Mouse (Mus musculus) brain, adult 2 months (tissue): Measurements from ENCODE around the gene Ccdc30.
A peak's percentile ranks its signal among the peaks of the same experiment; 100 is the strongest.

Experiments
- DNase-seq: peaks from one replicate; pipeline ENCODE4 v3.0.0; 2011; ENCODE audit warnings: low read depth, low spot score

Gene Ccdc30

DNA sequence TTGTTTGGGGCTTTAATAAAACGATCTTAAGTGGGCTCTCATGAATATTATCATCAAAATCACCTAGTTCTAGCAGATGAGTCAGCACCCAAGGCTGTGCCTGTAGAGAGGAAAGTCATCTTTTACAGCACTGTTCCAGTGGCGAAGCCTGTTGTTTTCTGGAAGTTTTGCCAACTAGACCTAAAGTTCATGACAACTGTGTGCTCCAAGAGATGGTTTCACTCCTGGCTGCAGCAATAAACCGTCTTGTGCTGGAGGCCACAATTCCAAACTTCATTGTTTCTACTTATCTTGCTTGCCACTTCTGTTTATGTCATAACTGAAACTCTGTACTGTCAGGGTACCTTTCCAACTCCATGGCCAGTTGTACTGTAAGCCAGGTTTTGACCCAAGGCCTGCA, 1.9 kb upstream of the Ccdc30 start:
- DNase-seq: no peak

GRCm38 (mm10) chr4:119412791-119413190, 2.5 kb downstream of the Ccdc30 start:
- DNase-seq: no peak

DNA sequence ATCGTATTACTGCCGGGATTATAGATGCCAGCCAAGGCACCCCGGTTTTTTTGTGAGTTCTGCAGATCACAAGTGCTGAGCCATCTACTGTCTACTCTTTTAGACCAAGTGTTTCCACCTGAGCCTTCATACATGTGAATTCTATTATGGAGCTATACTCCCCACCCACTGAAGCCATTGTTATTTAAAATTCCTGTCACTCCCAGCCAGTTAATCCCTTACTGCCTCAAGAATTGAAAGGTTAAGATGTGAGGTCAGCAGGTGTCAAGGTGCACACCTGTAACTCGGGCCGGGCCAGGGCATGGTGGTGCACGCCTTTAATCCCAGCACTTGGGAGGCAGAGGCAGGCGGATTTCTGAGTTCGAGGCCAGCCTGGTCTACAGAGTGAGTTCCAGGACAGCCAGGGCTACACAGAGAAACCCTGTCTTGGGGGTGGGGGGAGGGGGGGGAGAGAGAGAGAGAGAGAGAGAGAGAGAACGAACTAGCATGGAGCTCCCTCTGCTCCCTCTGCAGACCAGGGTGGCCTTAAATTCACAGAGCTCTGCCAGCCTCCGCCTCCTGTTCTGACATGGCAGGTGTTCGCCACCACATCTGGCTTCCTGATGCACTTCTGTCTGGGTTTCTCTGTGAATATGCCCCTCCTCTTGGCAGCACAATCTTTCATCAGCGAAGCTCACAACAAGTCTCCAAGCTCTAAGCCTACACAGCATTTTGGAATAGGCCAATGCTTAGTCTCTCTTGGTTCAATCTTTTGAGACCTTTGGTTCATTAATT, 3.3 kb downstream of the Ccdc30 start:
- DNase-seq: no peak

DNA sequence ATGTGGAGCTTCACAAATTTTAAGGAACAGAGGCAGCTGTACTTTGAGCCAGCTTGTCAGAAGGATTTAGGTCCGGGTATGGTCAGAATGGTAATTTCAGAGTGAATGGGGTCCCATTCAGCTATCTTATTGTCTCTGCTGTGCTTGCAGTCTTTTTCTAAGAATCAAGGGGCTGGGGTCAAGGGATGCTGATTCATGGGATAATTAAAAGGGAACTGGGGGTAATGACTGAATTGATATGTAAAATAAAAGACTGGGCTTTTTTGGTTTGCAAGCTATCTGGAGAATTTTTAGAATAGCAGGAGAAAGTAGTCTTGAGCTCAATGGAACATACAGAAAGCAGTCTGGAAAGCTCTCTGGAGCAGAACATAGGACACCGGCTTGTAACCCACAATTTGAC, 11.9 kb downstream of the Ccdc30 start:
- DNase-seq: no peak

DNA sequence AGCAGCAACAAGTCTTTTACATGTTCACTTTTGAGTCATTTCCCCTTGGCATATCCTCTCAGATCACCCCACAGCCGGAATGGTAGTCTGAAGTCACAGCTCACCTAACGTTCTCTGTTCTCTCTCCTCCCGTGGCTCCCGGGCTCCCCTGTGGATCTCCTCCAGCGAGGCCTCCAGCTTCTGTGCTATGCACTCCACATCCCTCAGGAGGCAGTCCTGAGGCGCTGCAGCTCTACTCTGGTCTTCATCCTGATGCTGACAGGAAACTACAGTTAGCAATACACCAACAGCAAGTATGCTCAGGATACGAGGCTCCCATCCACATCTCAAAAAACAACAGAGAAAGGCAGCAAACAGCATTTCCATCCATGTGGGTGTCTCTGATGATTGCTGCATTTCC, 14.4 kb downstream of the Ccdc30 start:
- no peak for DNase-seq

DNA sequence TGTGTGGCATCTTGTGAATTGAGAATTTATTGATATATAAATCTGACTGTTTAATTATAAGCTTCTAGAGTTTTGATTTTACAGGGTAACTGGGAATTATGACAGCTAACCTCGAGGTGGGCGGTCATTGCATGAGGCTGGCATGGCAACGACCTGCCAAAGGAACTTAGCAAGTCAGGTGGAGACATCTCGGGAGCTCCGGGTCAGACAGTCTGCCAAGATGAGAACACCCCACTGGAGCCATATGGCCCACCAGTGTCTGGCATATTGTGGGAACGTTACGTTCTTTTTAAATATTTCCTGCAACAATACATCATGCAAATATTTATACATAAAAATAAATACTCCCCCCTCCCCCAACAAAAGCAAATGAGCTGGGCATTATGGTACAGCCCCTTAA, 16.6 kb downstream of the Ccdc30 start:
- DNase-seq: peak; percentile 60

DNA sequence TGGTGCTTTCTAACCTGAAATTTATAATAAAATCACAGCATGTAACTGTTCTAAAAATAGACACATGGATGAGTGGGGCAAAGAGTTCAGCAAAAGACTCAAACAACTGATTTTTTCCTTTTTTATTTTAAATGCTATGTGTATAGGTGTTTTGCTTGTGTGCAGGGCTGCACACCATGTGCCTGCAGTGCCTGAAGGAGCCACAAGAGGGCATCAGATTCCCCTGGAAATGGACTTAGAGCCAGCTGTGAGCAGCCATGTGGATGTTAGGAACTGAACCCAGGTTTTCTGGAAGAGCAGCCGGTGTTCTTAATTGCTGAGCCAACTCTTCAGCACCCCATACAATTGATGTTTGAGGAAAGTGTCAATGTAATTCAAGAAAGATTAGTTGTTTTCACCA, 25.0 kb downstream of the Ccdc30 start:
- no peak for DNase-seq

DNA sequence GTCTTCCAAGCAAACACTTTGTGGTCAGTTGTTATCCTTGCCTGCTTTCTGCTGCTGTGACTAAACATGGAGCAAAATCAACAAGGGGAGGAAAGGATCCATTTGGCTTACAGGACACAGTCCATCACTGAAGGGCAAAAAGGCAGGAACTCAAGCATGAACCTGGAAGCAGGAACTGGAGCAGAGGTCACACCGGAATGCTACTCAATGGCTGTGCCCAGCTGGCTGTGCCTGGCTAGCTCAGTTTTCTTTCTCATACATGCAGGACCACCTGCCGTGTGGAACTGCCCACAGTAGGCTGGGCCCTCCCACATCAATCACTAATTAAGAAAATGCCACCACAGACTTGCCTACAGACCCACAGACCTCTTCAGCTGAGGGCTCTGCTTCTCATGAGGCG, 26.1 kb downstream of the Ccdc30 start:
- no peak for DNase-seq

DNA sequence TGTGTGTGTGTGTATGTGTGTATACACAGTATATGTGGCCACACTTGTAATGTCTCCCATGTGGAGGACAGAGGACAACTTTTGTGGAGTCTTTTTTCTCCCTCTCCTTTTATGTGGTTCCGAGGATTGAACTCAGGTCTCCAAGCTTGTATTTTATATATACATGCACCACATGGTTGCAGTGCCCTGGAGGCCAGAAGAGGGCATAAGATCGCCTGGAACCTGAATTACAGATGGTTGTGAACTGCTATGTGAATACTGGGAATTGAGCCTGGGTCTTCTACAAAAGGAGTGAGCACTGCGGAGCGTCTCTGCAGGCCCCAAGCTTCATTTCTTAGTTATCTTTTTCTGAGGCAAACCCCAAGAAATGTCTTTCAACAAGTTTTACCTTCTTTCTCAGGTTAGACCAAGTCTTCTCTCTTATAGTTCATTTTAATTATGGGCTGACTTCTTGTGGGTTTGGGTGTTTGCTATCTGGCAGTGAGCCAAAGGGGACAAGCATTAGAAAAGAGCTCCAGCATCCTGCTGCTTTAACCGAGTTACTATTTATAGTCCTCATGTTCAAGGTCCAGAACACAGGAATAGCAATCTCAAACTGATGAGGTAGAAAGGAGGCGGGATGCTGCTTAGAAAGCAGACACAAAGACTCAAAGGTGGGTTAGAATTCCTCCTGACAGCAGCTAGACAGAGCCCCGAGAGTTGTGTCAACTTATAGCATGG, 33.7 kb downstream of the Ccdc30 start:
- DNase-seq: no peak

- DNase-seq: no peak
Observed at GRCm38 (mm10) chr4:119369460-119369859, 45.9 kb downstream of the Ccdc30 start.

DNA sequence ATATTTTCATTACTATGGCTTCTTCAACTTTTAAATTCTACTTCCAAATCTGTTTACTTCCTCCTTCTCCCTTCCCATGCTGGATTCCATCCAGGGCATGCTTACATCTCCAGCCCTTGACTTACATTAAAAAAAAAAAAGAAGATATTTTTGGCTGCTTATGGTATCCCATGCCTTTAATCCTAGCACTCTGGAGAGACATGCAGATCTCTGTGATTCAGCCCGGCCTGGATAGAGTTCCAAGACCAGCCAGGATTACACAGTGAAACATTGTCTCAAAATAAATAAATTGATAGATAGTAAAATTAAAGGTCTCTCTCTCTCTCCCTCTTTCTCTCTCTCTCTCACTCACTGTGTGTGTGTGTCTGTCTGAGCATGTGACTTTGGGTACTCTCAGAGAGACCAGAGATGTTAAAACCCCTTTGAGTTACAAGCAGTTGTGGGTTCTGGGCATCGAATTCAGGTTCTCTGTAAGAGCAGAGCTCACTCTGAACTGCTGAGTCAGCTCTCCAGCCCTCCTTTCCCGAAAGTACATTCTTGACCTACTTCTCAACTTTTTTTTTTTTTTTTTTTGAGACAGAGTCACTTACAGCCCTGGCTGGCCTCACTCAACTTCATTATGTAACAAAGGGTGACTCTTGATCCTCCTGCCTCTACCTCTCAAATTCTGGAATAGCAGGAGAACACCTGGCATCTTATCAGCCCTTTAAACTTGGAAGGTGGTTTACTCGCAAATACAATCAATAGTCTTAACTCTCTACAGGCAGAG, 48.4 kb downstream of the Ccdc30 start:
- peak; percentile 37 for DNase-seq

GRCm38 (mm10) chr4:119362231-119362630, 53.1 kb downstream of the Ccdc30 start:
- no peak for DNase-seq

DNA sequence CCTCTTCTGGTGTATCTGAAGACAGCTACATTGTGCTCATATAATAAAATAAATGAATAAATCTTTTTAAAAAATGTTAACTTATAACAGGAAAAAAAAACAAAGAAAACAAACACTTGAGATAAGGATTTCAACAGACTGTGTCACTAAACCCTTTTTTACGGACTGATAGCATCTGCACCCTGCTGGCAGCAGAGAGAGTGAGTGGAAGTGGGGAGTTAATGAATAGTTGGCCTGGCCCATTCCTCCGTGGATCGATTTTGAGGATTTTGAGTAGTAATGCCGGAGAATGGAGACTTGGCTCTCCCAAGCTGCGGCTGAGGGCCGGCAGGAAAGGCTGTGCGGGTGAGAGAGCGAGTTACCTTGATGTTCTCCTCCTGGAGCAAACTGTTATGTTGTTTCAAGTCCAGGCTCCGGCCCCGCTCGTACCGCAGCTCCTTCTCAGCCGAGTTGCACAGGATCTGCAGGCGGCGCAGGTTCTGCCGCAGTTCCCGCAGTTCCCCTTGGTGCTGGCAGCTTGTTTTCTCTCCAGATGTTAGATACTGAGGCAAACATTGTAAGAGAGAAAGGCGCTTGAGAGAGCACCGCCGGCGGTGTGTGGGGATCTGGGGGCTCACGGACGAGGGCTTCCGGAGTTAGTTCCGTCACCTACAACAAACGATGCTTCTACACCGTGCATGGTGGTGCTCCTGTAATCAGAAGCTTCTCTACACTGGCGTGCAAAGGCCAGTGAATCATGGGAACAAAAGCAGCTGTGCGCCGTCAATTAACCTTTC, 55.9 kb downstream of the Ccdc30 start:
- DNase-seq: peak; percentile 32

- no peak for DNase-seq
Observed at GRCm38 (mm10) chr4:119345508-119345907, 69.8 kb downstream of the Ccdc30 start.

GRCm38 (mm10) chr4:119338861-119339361, 76.4 kb downstream of the Ccdc30 start:
- DNase-seq: peak; percentile 73

- peak; percentile 38 for DNase-seq
Observed at GRCm38 (mm10) chr4:119338422-119338821, 76.9 kb downstream of the Ccdc30 start.

GRCm38 (mm10) chr4:119333487-119333886, 81.8 kb downstream of the Ccdc30 start:
- no peak for DNase-seq

- no peak for DNase-seq
Observed at GRCm38 (mm10) chr4:119320896-119321550, 94.3 kb downstream of the Ccdc30 start.

DNA sequence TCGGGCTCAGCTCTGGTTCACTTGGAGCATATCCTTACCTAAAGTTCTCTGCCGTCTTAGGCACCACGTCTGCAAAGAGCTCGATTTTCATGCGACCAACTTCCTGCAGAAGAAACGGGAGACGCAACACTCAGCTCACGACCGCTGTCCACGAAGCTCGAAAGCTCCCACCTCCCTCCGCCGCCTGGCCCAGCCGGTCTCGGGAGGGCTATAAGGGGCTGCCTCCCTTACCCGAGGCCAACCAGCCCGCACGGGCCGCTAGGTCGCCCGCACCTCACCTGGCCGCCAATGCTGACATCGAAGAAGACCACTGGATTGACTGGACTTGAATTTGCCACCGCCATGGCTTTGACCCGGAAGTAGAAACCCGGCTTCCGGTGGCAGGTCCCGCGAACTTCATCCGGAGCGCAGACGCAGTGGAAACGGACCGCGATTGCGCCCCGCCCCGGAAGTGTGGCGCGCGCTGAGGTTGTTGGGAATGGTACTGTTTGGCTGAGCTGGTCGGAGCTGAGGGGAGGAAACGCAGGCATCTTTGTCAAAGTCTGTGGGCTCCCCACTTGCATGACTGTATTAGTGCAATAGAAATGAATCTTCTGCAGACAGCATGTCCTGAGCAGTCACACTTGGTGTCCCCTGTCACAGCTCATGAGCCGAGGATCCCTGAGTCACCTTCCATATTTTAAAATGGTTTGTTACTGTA, 95.0 kb downstream of the Ccdc30 start, which contains the start of gene Ppih:
Ppih (minus strand) TSS at position 416 of the 700 bp plus-strand sequence.
- DNase-seq: peak; percentile 97

- no peak for DNase-seq
Observed at GRCm38 (mm10) chr4:119313756-119314155, 101.6 kb downstream of the Ccdc30 start.
